Mouse (Mus musculus) G1E (cell line): Measurements from ENCODE around the gene Limd2. TPM values are rescaled to one million over a fixed set of nuclear protein-coding genes. Genes with fewer than 3 reads are reported as not detected.
A peak's percentile ranks its signal among the peaks of the same experiment; 100 is the strongest.

Experiments used
- ATAC-seq: 2 replicates; pipeline ENCODE4 v1.8.0; 2016; ENCODE audit warnings: mild to moderate bottlenecking; ENCODE audit not compliant: insufficient number of reproducible peaks, poor library complexity, low FRiP score, severe bottlenecking; ENCODE audit errors: extremely low read depth
- DNase-seq: peaks from one replicate; pipeline ENCODE4 v3.0.0; 2012; ENCODE audit warnings: low spot score
- H3K27me3 ChIP-seq: 2 replicates; pipeline ENCODE4 v1.6.1; 2012; ENCODE audit warnings: mild to moderate bottlenecking, low read length, inconsistent platforms; ENCODE audit not compliant: insufficient read depth
- H3K36me3 ChIP-seq: replicated peaks from 2 replicates; pipeline ENCODE3; 2012; ENCODE audit warnings: mild to moderate bottlenecking, inconsistent platforms
- H3K4me1 ChIP-seq: 2 replicates; pipeline ENCODE4 v1.6.1; 2012; ENCODE audit warnings: low read depth, low read length, inconsistent platforms, mixed read lengths; ENCODE audit not compliant: insufficient read depth
- H3K4me3 ChIP-seq: 2 replicates; pipeline ENCODE4 v1.5.1; 2012; ENCODE audit warnings: low read depth, mild to moderate bottlenecking, inconsistent platforms, low read length, moderate library complexity, mixed read lengths
- H3K9me3 ChIP-seq: replicated peaks from 2 replicates; pipeline ENCODE4 v1.6.1; 2012; ENCODE audit warnings: inconsistent platforms
- CTCF ChIP-seq: IDR thresholded peaks from 2 replicates; pipeline ENCODE4 v1.5.1; 2012; ENCODE audit warnings: low read depth, low read length, inconsistent platforms, mixed read lengths
- GATA1 ChIP-seq: IDR thresholded peaks from 2 replicates; pipeline ENCODE4 v1.6.1; 2012; ENCODE audit warnings: borderline replicate concordance, low read length, inconsistent platforms, mixed read lengths
- GATA2 ChIP-seq: IDR thresholded peaks from 2 replicates; pipeline ENCODE4 v1.6.1; 2012; ENCODE audit warnings: low read depth, low read length, inconsistent platforms, borderline replicate concordance
- POLR2AphosphoS5 ChIP-seq: IDR thresholded peaks from 2 replicates; pipeline ENCODE4 v1.6.1; 2012; ENCODE audit warnings: low read depth, low read length, inconsistent platforms; ENCODE audit not compliant: insufficient replicate concordance
- TAL1 ChIP-seq: conservative IDR thresholded peaks from 2 replicates; pipeline ENCODE4 v1.6.1; 2012; ENCODE audit warnings: low read depth, low read length, inconsistent platforms, mixed read lengths
- polyA plus RNA-seq: library from polyadenylated mRNA; stranded (reverse); fragments of >175 nt; gene quantifications from 2 replicates; pipeline ENCODE4 v1.2.3, GENCODE M21; 2012
- total RNA-seq, 2 experiments: library from RNA; stranded (forward) in 1 of 2; stranded (reverse) in 1 of 2; fragments of 200-1000 nt in 1 of 2; fragments of >200 nt in 1 of 2; fragmentation: Nextera tagmentation in 1 of 2; gene quantifications; 2 replicates each; pipeline ENCODE4 v1.2.3; 2014 to 2017

Limd2 gene
- total and polyA plus RNA-seq, 3 experiments: 77.5 to 365 (median 309) TPM

GRCm38 (mm10) chr11:106195341-106195740 is 34.7 kb upstream of the Limd2 start:
- Histone ChIP-seq H3K9me3 (no peaks in the 10 kb centered on the region), H3K27me3 (no peaks in the 10 kb centered on the region), H3K4me1 (peaks cover 35% of the 10 kb centered on the region), H3K36me3 (peaks cover 46% of the 10 kb centered on the region), H3K4me3 (no peak overlapping the region)
- DNase-seq (no peak), ATAC-seq (no peak)
- TF ChIP-seq CTCF (no peak), TAL1 (no peak), GATA2 (no peak), POLR2AphosphoS5 (no peak), GATA1 (no peak)

GRCm38 (mm10) chr11:106194891-106195290 is 34.2 kb upstream of the Limd2 start:
- no peaks in the 10 kb centered on the region for H3K27me3 ChIP-seq
- DNase-seq (no peak), ATAC-seq (no peak)
- H3K4me3 ChIP-seq: no peak overlapping the region
- H3K36me3 ChIP-seq: peaks cover 48% of the 10 kb centered on the region
- H3K9me3 ChIP-seq: no peaks in the 10 kb centered on the region
- TF ChIP-seq POLR2AphosphoS5: no peak
- TF ChIP-seq GATA1: no peak
- TF ChIP-seq GATA2: no peak
- no peak for TF ChIP-seq CTCF
- TF ChIP-seq TAL1: no peak
- peaks cover 31% of the 10 kb centered on the region for H3K4me1 ChIP-seq

GRCm38 (mm10) chr11:106194155-106194541 is 33.5 kb upstream of the Limd2 start:
- Histone ChIP-seq H3K4me1 (peaks cover 31% of the 10 kb centered on the region), H3K27me3 (no peaks in the 10 kb centered on the region)

GRCm38 (mm10) chr11:106193371-106194154 is 32.9 kb upstream of the Limd2 start:
- DNase-seq (peak; percentile 84), ATAC-seq (peak; percentile 94)
- Histone ChIP-seq H3K4me3 (peak overlapping the region; percentile 79), H3K36me3 (peaks cover 41% of the 10 kb centered on the region), H3K27me3 (no peaks in the 10 kb centered on the region), H3K9me3 (no peaks in the 10 kb centered on the region), H3K4me1 (peaks cover 29% of the 10 kb centered on the region)
- TF ChIP-seq GATA2: no peak
- no peak for TF ChIP-seq TAL1
- no peak for TF ChIP-seq GATA1
- no peak for TF ChIP-seq POLR2AphosphoS5
- TF ChIP-seq CTCF: no peak

More at GRCm38 (mm10) chr11:106194155-106194541, 33.5 kb upstream of the Limd2 start:
- DNase-seq: no peak
- Histone ChIP-seq H3K9me3 (no peaks in the 10 kb centered on the region), H3K36me3 (peaks cover 45% of the 10 kb centered on the region), H3K4me3 (peak overlapping the region; percentile 79)
- TF ChIP-seq POLR2AphosphoS5 (no peak), GATA1 (no peak), CTCF (no peak)
- ATAC-seq: no peak

- DNase-seq (no peak), ATAC-seq (no peak)
- H3K27me3 ChIP-seq: no peaks in the 10 kb centered on the region
- H3K4me1 ChIP-seq: peaks cover 24% of the 10 kb centered on the region
- H3K36me3 ChIP-seq: peaks cover 33% of the 10 kb centered on the region
- TF ChIP-seq CTCF: no peak
- no peak for TF ChIP-seq GATA1
- TF ChIP-seq GATA2: no peak
- TF ChIP-seq POLR2AphosphoS5: no peak
- TF ChIP-seq TAL1: no peak
- H3K9me3 ChIP-seq: no peaks in the 10 kb centered on the region
- peak overlapping the region; percentile 79 for H3K4me3 ChIP-seq
Measured at GRCm38 (mm10) chr11:106192657-106193370, 32.2 kb upstream of the Limd2 start.

GRCm38 (mm10) chr11:106192241-106192640 is 31.6 kb upstream of the Limd2 start:
- ATAC-seq: no peak
- TF ChIP-seq GATA1 (no peak), CTCF (no peak), TAL1 (no peak), POLR2AphosphoS5 (no peak), GATA2 (no peak)

More at GRCm38 (mm10) chr11:106192241-106192640, 31.6 kb upstream of the Limd2 start:
- DNase-seq: no peak
- Histone ChIP-seq H3K4me1 (peaks cover 24% of the 10 kb centered on the region), H3K36me3 (peaks cover 32% of the 10 kb centered on the region), H3K4me3 (peak overlapping the region; percentile 79; the same call in 1 of the 2 replicates), H3K27me3 (no peaks in the 10 kb centered on the region), H3K9me3 (no peaks in the 10 kb centered on the region)
